Mouse (Mus musculus) lung, postnatal 0 days (tissue): ENCODE data around the gene Galr3.

Experiments used
- CTCF ChIP-seq: IDR thresholded peaks from 2 replicates; pipeline ENCODE4 v1.5.1; 2016; ENCODE audit warnings: antibody characterized with exemption, mild to moderate bottlenecking
- EP300 ChIP-seq: IDR thresholded peaks from 2 replicates; pipeline ENCODE4 v1.6.1; 2016; ENCODE audit warnings: antibody characterized with exemption, mild to moderate bottlenecking, control low read depth

DNA sequence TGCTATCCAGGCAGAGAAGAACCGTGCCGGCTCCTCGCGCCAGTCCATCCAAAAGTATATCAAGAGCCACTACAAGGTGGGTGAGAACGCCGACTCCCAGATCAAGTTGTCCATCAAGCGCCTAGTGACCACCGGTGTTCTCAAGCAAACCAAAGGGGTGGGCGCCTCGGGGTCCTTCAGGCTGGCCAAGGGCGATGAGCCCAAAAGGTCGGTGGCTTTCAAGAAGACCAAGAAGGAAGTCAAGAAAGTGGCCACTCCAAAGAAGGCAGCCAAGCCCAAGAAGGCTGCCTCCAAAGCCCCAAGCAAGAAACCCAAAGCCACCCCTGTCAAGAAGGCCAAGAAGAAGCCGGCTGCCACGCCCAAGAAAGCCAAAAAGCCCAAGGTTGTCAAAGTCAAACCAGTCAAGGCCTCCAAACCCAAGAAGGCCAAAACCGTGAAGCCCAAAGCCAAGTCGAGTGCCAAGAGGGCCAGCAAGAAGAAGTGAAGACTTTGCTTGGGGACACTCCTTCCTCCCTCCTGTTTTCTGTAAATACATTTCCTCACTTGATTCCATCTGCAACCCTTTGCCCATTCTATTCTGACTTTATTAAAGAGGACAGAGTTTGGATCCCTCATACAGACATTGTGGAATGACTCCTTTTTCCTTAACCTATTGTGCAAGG is 12.7 kb upstream of the Galr3 start:
- no peak for TF ChIP-seq CTCF
- TF ChIP-seq EP300: no peak
